In the genomic region with DNA sequence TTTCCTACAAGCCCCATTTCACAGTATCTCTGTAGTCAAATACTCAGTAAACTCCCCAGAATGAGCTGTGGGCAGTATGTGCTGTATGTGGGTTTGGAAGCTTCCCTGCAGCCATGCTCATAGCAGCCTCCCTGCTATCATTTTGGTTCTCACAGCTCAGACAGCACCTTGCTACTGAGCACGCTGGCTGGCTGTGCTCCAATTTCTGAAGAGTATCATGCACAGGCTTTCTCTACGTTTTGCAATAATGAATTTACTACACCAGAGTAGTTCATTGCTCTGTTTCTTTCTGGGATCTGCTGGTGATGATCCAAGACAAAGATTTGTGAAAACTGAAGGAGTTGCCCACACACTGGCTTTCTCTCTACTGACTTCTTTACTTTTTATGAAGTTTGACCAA, we compare ENCODE assay signal across 28 mouse cellular contexts.
A peak's percentile ranks its signal among the peaks of the same experiment; 100 is the strongest.
DNase-seq lines count a peak whose midpoint lies in the region; ATAC-seq and TF ChIP-seq lines count a peak whose summit lies in the region.
"Had no signal": no experiment of that assay in that cellular context is flagged by ENCODE, and none has a peak within 500 bp of the region (broad histone marks: within the 10 kb centered on the region; RNA-seq: fewer than 3 reads in every experiment).

No protein-coding gene starts in this region.

- 0 out of 2 replicates have a peak, but pooled peaks have one; percentile 49 for ATAC-seq in heart, embryonic 16.5 days (replicated peaks; ENCODE audit: extremely low read depth, insufficient read depth, low FRiP score)
- no peak for ATAC-seq in lung, embryonic 14.5 days (ENCODE audit: insufficient read depth)
- ATAC-seq: forebrain, embryonic 13.5 days; hindbrain, postnatal 0 days; intestine, embryonic 15.5 days; Patski had no signal

- no peaks in the 10 kb centered on the region for H3K9me3 ChIP-seq in heart, embryonic 16.5 days (replicated peaks; ENCODE audit: control insufficient read depth, low read length)
- H3K9me3 ChIP-seq in lung, embryonic 14.5 days (ENCODE audit: low read depth, low read length) = no peaks in the 10 kb centered on the region
- H3K9me3 ChIP-seq: forebrain, embryonic 13.5 days; hindbrain, embryonic 12.5 days; intestine, embryonic 15.5 days; limb, embryonic 13.5 days; megakaryocyte, embryonic 14.5 days; midbrain, embryonic 12.5 days; neural tube, embryonic 12.5 days had no signal

- H3K36me3 ChIP-seq in heart, embryonic 16.5 days (ENCODE audit: control insufficient read depth, insufficient read depth) = no peaks in the 10 kb centered on the region
- H3K36me3 ChIP-seq in lung, embryonic 14.5 days (ENCODE audit: insufficient read depth) = no peaks in the 10 kb centered on the region
- H3K36me3 ChIP-seq: G1E; hindbrain, embryonic 12.5 days; intestine, embryonic 15.5 days; limb, embryonic 13.5 days; neural tube, embryonic 12.5 days had no signal

- peak; percentile 25 to 28 for DNase-seq in cerebellum, postnatal 10 days
- DNase-seq in cerebellum, postnatal 36 days = no peak
- no peak for DNase-seq in heart, adult 18-20 months
- peak; percentile 37 for DNase-seq in lung, embryonic 14.5 days
- no peak for DNase-seq in lung, postnatal 10 days
- DNase-seq in adipocyte (ENCODE audit: low spot score) = peak; percentile 37
- no peak for DNase-seq in urinary bladder, adult 18-20 months (ENCODE audit: low spot score in 2 of 2)
- DNase-seq: adrenal gland, postnatal 14 days; gastrocnemius, postnatal 25 days; heart, adult 11 months; kidney, adult 2 months; kidney, postnatal 36 days; lung, postnatal 4 days had no signal

- no peak overlapping the region for H3K27ac ChIP-seq in heart, embryonic 16.5 days (ENCODE audit: low read length)
- no peak overlapping the region for H3K27ac ChIP-seq in lung, embryonic 14.5 days (ENCODE audit: low read depth)
- H3K27ac ChIP-seq: forebrain, embryonic 13.5 days; hindbrain, embryonic 12.5 days; hindbrain, postnatal 0 days; intestine, embryonic 15.5 days; layer of hippocampus, adult 2 months; limb, embryonic 13.5 days; midbrain, embryonic 12.5 days; neural tube, embryonic 12.5 days had no signal

- H3K27me3 ChIP-seq in heart, embryonic 16.5 days (ENCODE audit: control insufficient read depth, insufficient read depth, low read length) = no peaks in the 10 kb centered on the region
- no peaks in the 10 kb centered on the region for H3K27me3 ChIP-seq in lung, embryonic 14.5 days (ENCODE audit: insufficient read depth, low read length)
- H3K27me3 ChIP-seq: forebrain, embryonic 13.5 days; hindbrain, embryonic 12.5 days; intestine, embryonic 15.5 days; limb, embryonic 13.5 days; midbrain, embryonic 12.5 days; neural tube, embryonic 12.5 days; Patski had no signal

- H3K4me3 ChIP-seq in heart, embryonic 16.5 days (ENCODE audit: low read length) = no peak overlapping the region
- no peak overlapping the region for H3K4me3 ChIP-seq in lung, embryonic 14.5 days (ENCODE audit: low read depth, low read length)
- H3K4me3 ChIP-seq: forebrain, embryonic 13.5 days; hindbrain, embryonic 12.5 days; intestine, embryonic 15.5 days; layer of hippocampus, adult 2 months; limb, embryonic 13.5 days; megakaryocyte, embryonic 14.5 days; midbrain, embryonic 12.5 days; myocyte; neural tube, embryonic 12.5 days had no signal

- no peak overlapping the region for H3K9ac ChIP-seq in heart, embryonic 16.5 days (ENCODE audit: low read length)
- no peak overlapping the region for H3K9ac ChIP-seq in lung, embryonic 14.5 days
- H3K9ac ChIP-seq: forebrain, embryonic 13.5 days; hindbrain, embryonic 12.5 days; intestine, embryonic 15.5 days; limb, embryonic 13.5 days; midbrain, embryonic 12.5 days; neural tube, embryonic 12.5 days had no signal

- no peak overlapping the region for H3K4me2 ChIP-seq in heart, embryonic 16.5 days (ENCODE audit: low read depth, low read length)
- H3K4me2 ChIP-seq in lung, embryonic 14.5 days = no peak overlapping the region
- H3K4me2 ChIP-seq: forebrain, embryonic 13.5 days; heart, embryonic 11.5 days; hindbrain, embryonic 12.5 days; intestine, embryonic 15.5 days; limb, embryonic 13.5 days; liver, embryonic 11.5 days; midbrain, embryonic 12.5 days; neural tube, embryonic 12.5 days had no signal

- no peak for TF ChIP-seq CTCF in lung, embryonic 14.5 days (IDR thresholded peaks at IDR 0.05; ENCODE audit: low read depth)

- peaks cover 8% of the 10 kb centered on the region; the same call in 1 of the 2 replicates for H3K4me1 ChIP-seq in heart, embryonic 16.5 days (ENCODE audit: control insufficient read depth, insufficient read depth, low read length)
- no peaks in the 10 kb centered on the region for H3K4me1 ChIP-seq in lung, embryonic 14.5 days (ENCODE audit: insufficient read depth)
- H3K4me1 ChIP-seq: forebrain, embryonic 13.5 days; hindbrain, embryonic 12.5 days; intestine, embryonic 15.5 days; limb, embryonic 13.5 days; megakaryocyte, embryonic 14.5 days; midbrain, embryonic 12.5 days; neural tube, embryonic 12.5 days had no signal

- WGBS in heart, embryonic 16.5 days = 31% methylated on average over 2 of the region's 2 CpGs
- WGBS in lung, embryonic 14.5 days = 48% methylated on average over 2 of the region's 2 CpGs

Comparison
In these comparisons a context has a peak if more than half of its experiments do, and no peak if none do; other contexts are left out.
1. DNase-seq: peak in cerebellum, postnatal 10 days (2 of 2), lung, embryonic 14.5 days (single experiment) and adipocyte (single experiment); none in cerebellum, postnatal 36 days (0 of 2), heart, adult 18-20 months (0 of 2), lung, postnatal 10 days (single experiment) and urinary bladder, adult 18-20 months (0 of 2).